9 mouse cellular contexts compared by ENCODE assay signal in the genomic region with DNA sequence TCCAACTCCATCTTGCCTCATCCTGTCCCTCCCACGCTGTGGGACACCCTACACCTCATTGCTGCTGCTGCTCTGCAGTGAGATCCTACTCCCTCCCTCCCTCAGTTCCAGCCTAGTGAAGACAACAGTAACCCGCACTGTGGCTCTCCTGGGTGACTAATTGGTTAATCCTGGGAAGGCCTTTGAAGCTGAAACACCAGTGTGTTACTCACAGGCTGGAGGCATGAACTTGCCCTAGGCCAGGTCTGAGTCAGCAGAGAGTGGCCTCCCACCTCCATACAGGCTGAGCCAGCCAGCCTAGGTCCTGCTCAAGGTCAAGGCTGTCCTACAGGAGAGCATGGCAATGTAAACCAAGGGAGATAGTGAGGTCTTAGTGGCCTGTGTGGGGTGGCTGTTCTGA. TPM values are rescaled to one million over a fixed set of nuclear protein-coding genes. Genes with fewer than 3 reads are reported as not detected.
DNase-seq lines count a peak whose midpoint lies in the region; ATAC-seq and TF ChIP-seq lines count a peak whose summit lies in the region.
"Had no signal": no experiment of that assay in that cellular context is flagged by ENCODE, and none has a peak within 500 bp of the region (broad histone marks: within the 10 kb centered on the region; RNA-seq: fewer than 3 reads in every experiment).

No protein-coding gene starts in this region.

- no peaks in the 10 kb centered on the region for H3K9me3 ChIP-seq in stomach, embryonic 16.5 days (replicated peaks; ENCODE audit: control insufficient read depth, low read length)

- no peak overlapping the region for H3K4me2 ChIP-seq in stomach, embryonic 16.5 days (ENCODE audit: low read depth, low read length)

- no peak for TF ChIP-seq CTCF in gastrocnemius, adult 2 months (IDR thresholded peaks at IDR 0.05)
- no peak for TF ChIP-seq CTCF in kidney, adult 2 months (conservative IDR thresholded peaks at IDR 0.05; ENCODE audit: insufficient read depth, insufficient read length, low read depth, low read length)

- H3K4me1 ChIP-seq in kidney, adult 2 months (ENCODE audit: control insufficient read depth, insufficient read depth, low read length), result peaks cover 41% of the 10 kb centered on the region
- H3K4me1 ChIP-seq in stomach, embryonic 16.5 days (ENCODE audit: control insufficient read depth, insufficient read depth, low read length), result peaks cover 12% of the 10 kb centered on the region; the same call in 1 of the 2 replicates

- peak overlapping the region; percentile 40; the same call in 1 of the 2 replicates for H3K9ac ChIP-seq in stomach, embryonic 16.5 days (ENCODE audit: low read length)
- H3K9ac ChIP-seq: liver, embryonic 14.5 days had no signal

- DNase-seq in gastrocnemius, adult 2 months, result no peak
- DNase-seq in gastrocnemius, postnatal 36 days, result no peak
- peak; percentile 51 for DNase-seq in ovary, postnatal 36 days (ENCODE audit: low spot score)
- DNase-seq in ovary, postnatal 10 days (ENCODE audit: low spot score), result no peak
- peak; percentile 63 for DNase-seq in kidney, adult 2 months
- no peak for DNase-seq in thymus, postnatal 4 days

- ATAC-seq in stomach, embryonic 16.5 days (ENCODE audit: insufficient read depth, low FRiP score), result peak; percentile 30; the same call in 1 of the 2 replicates
- ATAC-seq in megakaryocyte progenitor cell, adult 5-6 weeks (replicated peaks; ENCODE audit: poor library complexity), result no peak

- no peak overlapping the region for H3K4me3 ChIP-seq in gastrocnemius, adult 2 months
- no peak overlapping the region for H3K4me3 ChIP-seq in kidney, adult 2 months (ENCODE audit: insufficient read depth, low read depth, low read length)
- H3K4me3 ChIP-seq in stomach, embryonic 16.5 days (replicated peaks; ENCODE audit: low read length), result no peak overlapping the region

- peak overlapping the region; percentile 71 for H3K27ac ChIP-seq in gastrocnemius, adult 2 months
- peak overlapping the region; percentile 85 for H3K27ac ChIP-seq in kidney, adult 2 months (ENCODE audit: insufficient read depth, low read depth, low read length)
- 0 out of 2 replicates have a peak overlapping the region, but pooled peaks have one; percentile 6 for H3K27ac ChIP-seq in stomach, embryonic 16.5 days (ENCODE audit: low read length)
- H3K27ac ChIP-seq: liver, embryonic 14.5 days had no signal

- no peaks in the 10 kb centered on the region for H3K27me3 ChIP-seq in kidney, adult 2 months (replicated peaks; ENCODE audit: control insufficient read depth, insufficient read depth, low read length)
- no peaks in the 10 kb centered on the region for H3K27me3 ChIP-seq in stomach, embryonic 16.5 days (ENCODE audit: control insufficient read depth, insufficient read depth, low read length)

- no peak for TF ChIP-seq POLR2A in kidney, adult 2 months (IDR thresholded peaks at IDR 0.05; ENCODE audit: low read depth, low read length)

- intact Hi-C loops in gastrocnemius, adult 2 months (cut with DNase I), result loop anchor here (5.0 kb wide), 1 partner anchor 322 kb away; no protein-coding TSS in a partner anchor
- intact Hi-C loops in gastrocnemius, postnatal 36 days (cut with DNase I), result loop anchor here (5.0 kb wide), 2 partner anchors 42 to 327 kb away; a partner anchor contains a TSS

- WGBS in kidney, adult 2 months, result 63% methylated on average over 2 of the region's 2 CpGs
- WGBS in stomach, embryonic 16.5 days, result 52% methylated on average over 2 of the region's 2 CpGs

- no peaks in the 10 kb centered on the region for H3K36me3 ChIP-seq in kidney, adult 2 months (ENCODE audit: control insufficient read depth, insufficient read depth, low read length)
- no peaks in the 10 kb centered on the region for H3K36me3 ChIP-seq in stomach, embryonic 16.5 days (ENCODE audit: control insufficient read depth, insufficient read depth, low read length)

RNA-seq across cellular contexts. Expression of a gene that starts 26.4 kb away (rescaled TPM):
- total RNA-seq in gastrocnemius, adult 2 months (2021), result 100 to 1,000 TPM in 1 of 2 experiments, 10 to 100 TPM in 1; 92.0 to 104 TPM
- 10 to 100 TPM; 73.0 to 86.8 TPM for total RNA-seq in gastrocnemius, postnatal 36 days (2021)
- polyA plus RNA-seq in kidney, adult 2 months (2012; rRNA removed), result 541 and 684 TPM in 2 replicates
- polyA plus RNA-seq in stomach, embryonic 16.5 days (2015; fragmentation: Nextera tagmentation; extraction: Ambion mirVana), result 170 and 206 TPM in 2 replicates
- 118 and 141 TPM in 2 replicates for total RNA-seq in megakaryocyte progenitor cell, adult 5-6 weeks (2015)
- 182 and 238 TPM in 2 replicates for total RNA-seq in megakaryocyte progenitor cell, adult 5-6 weeks (2017)

RNA-seq across cellular contexts. Expression of a gene that starts 51.6 kb away (rescaled TPM):
- 1 to 10 TPM; 4.7 to 4.8 TPM for total RNA-seq in gastrocnemius, adult 2 months (2021)
- 1 to 10 TPM; 3.4 to 5.1 TPM for total RNA-seq in gastrocnemius, postnatal 36 days (2021)
- polyA plus RNA-seq in kidney, adult 2 months (2012; rRNA removed), result 5.5 and 5.7 TPM in 2 replicates
- 13.4 and 17.8 TPM in 2 replicates for polyA plus RNA-seq in stomach, embryonic 16.5 days (2015; fragmentation: Nextera tagmentation; extraction: Ambion mirVana)
- total RNA-seq in megakaryocyte progenitor cell, adult 5-6 weeks (2015), result 35.8 and 40.0 TPM in 2 replicates
- 51.6 and 52.3 TPM in 2 replicates for total RNA-seq in megakaryocyte progenitor cell, adult 5-6 weeks (2017)

Comparison
In these comparisons a context has a peak if more than half of its experiments do, and no peak if none do; other contexts are left out.
1. DNase-seq: peak in ovary, postnatal 36 days (single experiment) and kidney, adult 2 months (single experiment); none in gastrocnemius, adult 2 months (single experiment), gastrocnemius, postnatal 36 days (0 of 2), ovary, postnatal 10 days (single experiment) and thymus, postnatal 4 days (single experiment).
2. H3K27ac ChIP-seq: peak in every context shown above with its lines; median percentile 85 in kidney, adult 2 months; 71 in gastrocnemius, adult 2 months; 6 in stomach, embryonic 16.5 days.
3. RNA of a gene that starts 51.6 kb away (total RNA-seq): 35.8 to 52.3 TPM in megakaryocyte progenitor cell, adult 5-6 weeks; 3.4 to 5.1 TPM in gastrocnemius, postnatal 36 days and 4.7 to 4.8 TPM in gastrocnemius, adult 2 months; every median in the first group is over 4 times any median in the second.